Mouse (Mus musculus) embryo, embryonic 10.5 days (tissue): Measurements from ENCODE around the gene Gpr137b.
"Not testable (repeated sequence)": the region's sequence is repeated elsewhere in the genome, so short reads cannot be mapped to it uniquely, and the experiment has no call there.

Source experiments
- DNase-seq: peaks from one replicate; pipeline ENCODE4 v3.0.0-alpha.2; 2015; ENCODE audit warnings: low spot score

Gene Gpr137b

GRCm38 (mm10) chr13:13393228-13394095 lies at the start of gene Gpr137b:
Gene Gpr137b, minus strand, starts transcription at chr13:13394014.
- peak; percentile 57 for DNase-seq

GRCm38 (mm10) chr13:13438112-13438953 lies 44.5 kb upstream of the Gpr137b start:
- DNase-seq, result peak; percentile 18

GRCm38 (mm10) chr13:13437460-13438015 lies 43.7 kb upstream of the Gpr137b start, which contains the start of gene Nid1:
Gene Nid1, plus strand, starts transcription at chr13:13437551.
- DNase-seq, result not testable (repeated sequence)

GRCm38 (mm10) chr13:13436161-13436560 lies 42.3 kb upstream of the Gpr137b start:
- DNase-seq, result not testable (repeated sequence)

- DNase-seq, result not testable (repeated sequence)
Observed at GRCm38 (mm10) chr13:13423301-13423700, 29.5 kb upstream of the Gpr137b start.

- DNase-seq, result not testable (repeated sequence)
Observed at GRCm38 (mm10) chr13:13418859-13419258, 25.0 kb upstream of the Gpr137b start.

GRCm38 (mm10) chr13:13416007-13416337 lies 22.2 kb upstream of the Gpr137b start:
- not testable (repeated sequence) for DNase-seq

GRCm38 (mm10) chr13:13415120-13416006 lies 21.5 kb upstream of the Gpr137b start:
- peak; percentile 69 for DNase-seq

GRCm38 (mm10) chr13:13414206-13414605 lies 20.4 kb upstream of the Gpr137b start:
- no peak for DNase-seq

- DNase-seq, result not testable (repeated sequence)
Observed at GRCm38 (mm10) chr13:13405511-13405910, 11.7 kb upstream of the Gpr137b start.

GRCm38 (mm10) chr13:13404517-13405155 lies 10.8 kb upstream of the Gpr137b start:
- DNase-seq, result not testable (repeated sequence)

GRCm38 (mm10) chr13:13403839-13404238 lies 10.0 kb upstream of the Gpr137b start:
- DNase-seq, result not testable (repeated sequence)

GRCm38 (mm10) chr13:13403366-13403765 lies 9.6 kb upstream of the Gpr137b start:
- DNase-seq, result not testable (repeated sequence)

- DNase-seq, result not testable (repeated sequence)
Observed at GRCm38 (mm10) chr13:13402818-13403217, 9.0 kb upstream of the Gpr137b start.

GRCm38 (mm10) chr13:13400851-13401250 lies 7.0 kb upstream of the Gpr137b start:
- DNase-seq, result not testable (repeated sequence)

GRCm38 (mm10) chr13:13394096-13394395 lies 232 bp upstream of the Gpr137b start:
- DNase-seq, result peak; percentile 81

- DNase-seq, result not testable (repeated sequence)
Observed at GRCm38 (mm10) chr13:13378168-13378859, 15.5 kb downstream of the Gpr137b start.

- DNase-seq, result no peak
Observed at GRCm38 (mm10) chr13:13377180-13377579, 16.6 kb downstream of the Gpr137b start.

GRCm38 (mm10) chr13:13373965-13374364 lies 19.8 kb downstream of the Gpr137b start:
- not testable (repeated sequence) for DNase-seq

GRCm38 (mm10) chr13:13371436-13371835 lies 22.4 kb downstream of the Gpr137b start:
- not testable (repeated sequence) for DNase-seq
